Mouse (Mus musculus): ENCODE results near the gene Syne1. TPM values are rescaled to one million over a fixed set of nuclear protein-coding genes. Genes with fewer than 3 reads are reported as not detected.

The Syne1 gene
- polyA plus RNA-seq (2014; fragmentation: Illumina TruSeq; extraction: RNeasy Lipid Tissue Mini Kit (QIAGEN cat#74804); ENCODE audit: low replicate concordance): 10.7 TPM

GRCm38 (mm10) chr10:5551382-5551781 lies at the start of gene Syne1:
Gene Syne1, minus strand, starts transcription at chr10:5551482.

GRCm38 (mm10) chr10:5593464-5593863 lies 42.2 kb upstream of the Syne1 start, which contains the start of gene Myct1:
Gene Myct1, plus strand, starts transcription at chr10:5593775.

GRCm38 (mm10) chr10:5068676-5069265 lies 482.5 kb downstream of the Syne1 start, which contains the start of gene Gm10097:
Gene Gm10097, plus strand, starts transcription at chr10:5069192.

Other genes with a start within 250 kb of the Syne1 start
- gene Myct1, start 42.3 kb upstream of the Syne1 start, polyA plus RNA-seq (2014; fragmentation: Illumina TruSeq; extraction: RNeasy Lipid Tissue Mini Kit (QIAGEN cat#74804); ENCODE audit: low replicate concordance): 6.2 TPM
- gene Vip, start 87.7 kb upstream of the Syne1 start, polyA plus RNA-seq (2014; fragmentation: Illumina TruSeq; extraction: RNeasy Lipid Tissue Mini Kit (QIAGEN cat#74804); ENCODE audit: low replicate concordance): 104 TPM